Comparison of ENCODE assay signal across 11 mouse cellular contexts in the genomic region with DNA sequence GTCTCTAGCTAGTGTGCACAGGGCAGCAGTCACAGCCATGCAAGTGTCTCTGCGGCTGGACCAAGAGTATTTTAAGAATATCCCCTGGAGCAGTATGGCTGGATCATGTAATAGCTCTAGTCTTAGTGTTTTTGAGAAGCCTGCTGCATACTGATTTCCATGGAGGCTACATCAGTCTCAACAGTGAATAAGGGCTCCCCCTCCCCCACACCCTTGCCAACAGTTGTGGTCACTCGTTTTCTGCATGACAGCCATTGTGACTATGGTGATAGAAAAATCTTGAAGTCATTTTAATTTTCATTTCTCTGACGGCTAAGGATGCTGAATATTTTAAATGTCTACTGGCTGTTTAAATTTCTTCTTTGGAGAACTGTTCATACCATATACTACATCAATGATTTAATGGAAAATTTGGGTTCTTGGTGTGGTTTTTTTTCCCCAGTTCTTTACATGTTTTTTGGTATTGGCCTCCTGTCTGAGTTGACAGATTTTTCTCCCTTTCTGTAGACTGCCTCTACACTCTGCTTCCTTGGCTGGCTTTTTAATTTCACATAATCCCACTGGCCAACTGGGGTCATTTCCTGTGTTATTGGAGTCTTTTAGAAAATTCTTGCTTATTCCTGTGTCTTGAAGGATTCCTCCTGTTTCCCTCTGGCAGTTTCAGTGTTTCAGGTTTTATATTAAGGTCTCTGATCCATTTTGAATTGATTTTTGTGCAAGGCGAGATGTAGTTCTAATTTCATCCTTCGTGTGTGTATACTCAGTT. TPM values are rescaled to one million over a fixed set of nuclear protein-coding genes. Genes with fewer than 3 reads are reported as not detected.
DNase-seq lines count a peak whose midpoint lies in the region; ATAC-seq lines count a peak whose summit lies in the region.
"Had no signal": no experiment of that assay in that cellular context is flagged by ENCODE, and none has a peak within 500 bp of the region (broad histone marks: within the 10 kb centered on the region; RNA-seq: fewer than 3 reads in every experiment).

No protein-coding gene starts in this region.

- no peak for ATAC-seq in hindbrain, embryonic 16.5 days
- ATAC-seq in hindbrain, embryonic 14.5 days (ENCODE audit: low FRiP score) = no peak
- ATAC-seq in midbrain, embryonic 14.5 days (ENCODE audit: low FRiP score, low TSS enrichment) = no peak
- ATAC-seq in midbrain, embryonic 11.5 days (ENCODE audit: low FRiP score) = no peak
- no peak for ATAC-seq in forebrain, embryonic 16.5 days

- H3K36me3 ChIP-seq in hindbrain, embryonic 16.5 days (ENCODE audit: control insufficient read depth, insufficient read depth, low read length) = no peaks in the 10 kb centered on the region
- no peaks in the 10 kb centered on the region for H3K36me3 ChIP-seq in hindbrain, embryonic 14.5 days (replicated peaks; ENCODE audit: control insufficient read depth, insufficient read depth)
- no peaks in the 10 kb centered on the region for H3K36me3 ChIP-seq in midbrain, embryonic 14.5 days (ENCODE audit: control insufficient read depth, insufficient read depth, low read length)
- no peaks in the 10 kb centered on the region for H3K36me3 ChIP-seq in midbrain, embryonic 11.5 days (ENCODE audit: control insufficient read depth, insufficient read depth, low read length)
- H3K36me3 ChIP-seq in forebrain, embryonic 16.5 days (ENCODE audit: control insufficient read depth, insufficient read depth) = no peaks in the 10 kb centered on the region
- H3K36me3 ChIP-seq: midbrain, embryonic 12.5 days had no signal

- intact Hi-C loops in gastrocnemius, postnatal 14 days (cut with DNase I; ENCODE audit: low total_unique reads) = no loop called here

- DNase-seq in hindbrain, embryonic 14.5 days (ENCODE audit: low spot score) = no peak
- peak; percentile 17 for DNase-seq in midbrain, embryonic 14.5 days
- DNase-seq in midbrain, embryonic 11.5 days (ENCODE audit: low spot score, missing footprints) = no peak
- peak; percentile 54 for DNase-seq in kidney, postnatal 10 days
- DNase-seq in lung, postnatal 36 days = peak; percentile 38
- DNase-seq in gastrocnemius, postnatal 14 days = no peak
- DNase-seq: cerebellum, adult 8-10 months had no signal

- H3K9ac ChIP-seq in hindbrain, embryonic 16.5 days (ENCODE audit: low read depth, low read length) = no peak overlapping the region
- H3K9ac ChIP-seq in hindbrain, embryonic 14.5 days = no peak overlapping the region
- no peak overlapping the region for H3K9ac ChIP-seq in midbrain, embryonic 14.5 days (replicated peaks; ENCODE audit: low read length)
- no peak overlapping the region for H3K9ac ChIP-seq in midbrain, embryonic 11.5 days (ENCODE audit: low read length)
- no peak overlapping the region for H3K9ac ChIP-seq in forebrain, embryonic 16.5 days (replicated peaks; ENCODE audit: low read depth, low read length)
- H3K9ac ChIP-seq: midbrain, embryonic 12.5 days had no signal

- WGBS in hindbrain, embryonic 16.5 days = 62% methylated on average over 5 of the region's 5 CpGs
- 63% methylated on average over 5 of the region's 5 CpGs for WGBS in hindbrain, embryonic 14.5 days
- WGBS in midbrain, embryonic 14.5 days = 62% methylated on average over 5 of the region's 5 CpGs
- WGBS in midbrain, embryonic 11.5 days = 78% methylated on average over 5 of the region's 5 CpGs
- 73% methylated on average over 5 of the region's 5 CpGs for WGBS in forebrain, embryonic 16.5 days

- H3K4me2 ChIP-seq in hindbrain, embryonic 16.5 days (ENCODE audit: low read length) = no peak overlapping the region
- H3K4me2 ChIP-seq in hindbrain, embryonic 14.5 days (replicated peaks) = no peak overlapping the region
- no peak overlapping the region for H3K4me2 ChIP-seq in midbrain, embryonic 14.5 days (ENCODE audit: low read length)
- no peak overlapping the region for H3K4me2 ChIP-seq in midbrain, embryonic 11.5 days
- H3K4me2 ChIP-seq in forebrain, embryonic 16.5 days (ENCODE audit: low read length) = no peak overlapping the region
- H3K4me2 ChIP-seq: midbrain, embryonic 12.5 days had no signal

- H3K9me3 ChIP-seq in hindbrain, embryonic 16.5 days (ENCODE audit: control insufficient read depth, low read length) = no peaks in the 10 kb centered on the region
- H3K9me3 ChIP-seq in hindbrain, embryonic 14.5 days (ENCODE audit: control insufficient read depth, low read length) = no peaks in the 10 kb centered on the region
- no peaks in the 10 kb centered on the region for H3K9me3 ChIP-seq in midbrain, embryonic 14.5 days (ENCODE audit: control insufficient read depth, low read length)
- no peaks in the 10 kb centered on the region for H3K9me3 ChIP-seq in midbrain, embryonic 11.5 days (ENCODE audit: control insufficient read depth, low read length)
- H3K9me3 ChIP-seq in forebrain, embryonic 16.5 days (ENCODE audit: control insufficient read depth, low read length) = no peaks in the 10 kb centered on the region
- H3K9me3 ChIP-seq: midbrain, embryonic 12.5 days had no signal

- peak overlapping the region; percentile 48; the same call in 1 of the 2 replicates for H3K27ac ChIP-seq in hindbrain, embryonic 16.5 days (ENCODE audit: low read depth, low read length)
- H3K27ac ChIP-seq in hindbrain, embryonic 14.5 days = no peak overlapping the region
- H3K27ac ChIP-seq in midbrain, embryonic 14.5 days (replicated peaks; ENCODE audit: low read depth, low read length) = no peak overlapping the region
- H3K27ac ChIP-seq in midbrain, embryonic 11.5 days (ENCODE audit: low read depth, low read length) = no peak overlapping the region
- no peak overlapping the region for H3K27ac ChIP-seq in forebrain, embryonic 16.5 days (ENCODE audit: low read length)
- H3K27ac ChIP-seq: midbrain, embryonic 12.5 days had no signal

- H3K27me3 ChIP-seq in hindbrain, embryonic 16.5 days (replicated peaks; ENCODE audit: control insufficient read depth, insufficient read depth, low read length) = no peaks in the 10 kb centered on the region
- no peaks in the 10 kb centered on the region for H3K27me3 ChIP-seq in hindbrain, embryonic 14.5 days (ENCODE audit: control insufficient read depth, insufficient read depth, low read length)
- no peaks in the 10 kb centered on the region for H3K27me3 ChIP-seq in midbrain, embryonic 14.5 days (ENCODE audit: control insufficient read depth, insufficient read depth, low read length)
- H3K27me3 ChIP-seq in midbrain, embryonic 11.5 days (ENCODE audit: control insufficient read depth, insufficient read depth, low read length) = no peaks in the 10 kb centered on the region
- H3K27me3 ChIP-seq in forebrain, embryonic 16.5 days (replicated peaks; ENCODE audit: control insufficient read depth, insufficient read depth, low read length) = no peaks in the 10 kb centered on the region
- H3K27me3 ChIP-seq: CH12.LX; midbrain, embryonic 12.5 days had no signal

- peaks cover 5% of the 10 kb centered on the region; the same call in 1 of the 2 replicates for H3K4me1 ChIP-seq in hindbrain, embryonic 16.5 days (ENCODE audit: control insufficient read depth, insufficient read depth, low read depth, low read length)
- peaks cover 9% of the 10 kb centered on the region for H3K4me1 ChIP-seq in hindbrain, embryonic 14.5 days (replicated peaks; ENCODE audit: control insufficient read depth, insufficient read depth, low read length)
- H3K4me1 ChIP-seq in midbrain, embryonic 14.5 days (ENCODE audit: control insufficient read depth, insufficient read depth, low read length) = peaks cover 7% of the 10 kb centered on the region; the same call in 1 of the 2 replicates
- no peaks in the 10 kb centered on the region for H3K4me1 ChIP-seq in midbrain, embryonic 11.5 days (ENCODE audit: control insufficient read depth, insufficient read depth, low read length)
- H3K4me1 ChIP-seq in forebrain, embryonic 16.5 days (replicated peaks; ENCODE audit: control insufficient read depth, insufficient read depth, low read length) = peaks cover 8% of the 10 kb centered on the region

- H3K4me3 ChIP-seq in hindbrain, embryonic 16.5 days (ENCODE audit: low read length) = no peak overlapping the region
- H3K4me3 ChIP-seq in hindbrain, embryonic 14.5 days (replicated peaks; ENCODE audit: low read length) = no peak overlapping the region
- no peak overlapping the region for H3K4me3 ChIP-seq in midbrain, embryonic 14.5 days (replicated peaks; ENCODE audit: low read depth, low read length)
- no peak overlapping the region for H3K4me3 ChIP-seq in midbrain, embryonic 11.5 days (ENCODE audit: low read depth, low read length)
- no peak overlapping the region for H3K4me3 ChIP-seq in forebrain, embryonic 16.5 days (replicated peaks; ENCODE audit: low read length)
- H3K4me3 ChIP-seq: midbrain, embryonic 12.5 days had no signal

RNA-seq across cellular contexts. Expression of a gene that starts 13.8 kb away (rescaled TPM):
- 1.4 and 1.5 TPM in 2 replicates for polyA plus RNA-seq in hindbrain, embryonic 16.5 days (2015; fragmentation: Nextera tagmentation; extraction: Ambion mirVana)
- polyA plus RNA-seq in hindbrain, embryonic 14.5 days (2014; fragmentation: Nextera tagmentation; extraction: Ambion mirVana) = 0.81 and 1.6 TPM in 2 replicates
- 0.70 and 0.86 TPM in 2 replicates for polyA plus RNA-seq in midbrain, embryonic 14.5 days (2014; fragmentation: Nextera tagmentation; extraction: Ambion mirVana)
- polyA plus RNA-seq in midbrain, embryonic 11.5 days (2014; fragmentation: Nextera tagmentation; extraction: Ambion mirVana) = 0.52 and 1.4 TPM in 2 replicates
- total RNA-seq in gastrocnemius, postnatal 14 days (2021) = under 1 TPM; 0.58 to 0.66 TPM
- 0.81 and 0.95 TPM in 2 replicates for polyA plus RNA-seq in forebrain, embryonic 16.5 days (2015; fragmentation: Nextera tagmentation; extraction: Ambion mirVana)
- total RNA-seq: CH12.LX had no signal

Comparison
In these comparisons a context has a peak if more than half of its experiments do, and no peak if none do; other contexts are left out.
1. DNase-seq: peak in midbrain, embryonic 14.5 days (single experiment), kidney, postnatal 10 days (single experiment) and lung, postnatal 36 days (single experiment); none in hindbrain, embryonic 14.5 days (single experiment), midbrain, embryonic 11.5 days (single experiment) and gastrocnemius, postnatal 14 days (single experiment).